Mouse (Mus musculus): ENCODE measurements around the gene Hdac4.

The Hdac4 gene

DNA sequence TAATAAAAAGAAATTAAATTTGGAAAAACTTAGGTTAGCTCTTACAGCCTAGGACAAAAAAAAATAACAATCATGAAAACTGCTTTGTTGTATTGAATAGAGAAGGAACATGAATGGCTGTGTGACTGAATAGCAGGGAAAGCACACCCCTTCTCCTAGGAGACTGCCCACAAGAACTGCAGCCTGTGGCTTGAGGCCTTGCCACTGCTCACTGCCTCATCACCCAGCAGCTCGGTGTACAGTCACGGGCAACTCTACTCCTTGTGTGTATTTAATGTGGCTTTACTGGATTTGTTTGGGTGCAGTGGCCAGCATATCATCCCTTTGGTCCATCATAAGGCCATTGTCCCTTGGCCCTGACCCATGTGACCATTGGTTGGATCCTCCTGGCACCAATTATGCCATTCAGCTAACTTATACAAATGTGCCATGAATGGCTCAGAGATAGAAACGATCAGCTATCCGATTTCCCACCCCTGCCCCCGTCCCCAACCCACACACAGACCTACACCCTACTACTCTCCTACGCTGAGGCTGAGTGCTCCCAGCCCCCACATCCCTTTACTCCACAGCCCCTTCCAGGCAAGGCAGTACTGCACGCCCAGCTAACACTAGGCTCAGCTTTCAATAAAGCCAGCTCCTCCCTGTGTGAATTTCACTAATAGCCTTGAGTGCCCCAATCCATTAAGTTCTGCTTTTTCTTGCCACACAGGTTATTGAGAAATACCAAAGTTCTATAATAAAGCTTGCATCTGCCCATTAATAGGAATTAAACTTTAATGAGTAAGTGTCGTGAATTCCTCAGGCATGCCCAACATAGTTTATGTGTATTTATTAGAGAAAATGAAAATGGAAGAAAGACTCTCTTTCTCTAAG, 134.1 kb downstream of the Hdac4 start:
- DNase-seq (ENCODE audit: low spot score) = no peak

GRCm38 (mm10) chr1:92060532-92061064, 134.9 kb downstream of the Hdac4 start:
- no peak for DNase-seq (ENCODE audit: low spot score)

DNA sequence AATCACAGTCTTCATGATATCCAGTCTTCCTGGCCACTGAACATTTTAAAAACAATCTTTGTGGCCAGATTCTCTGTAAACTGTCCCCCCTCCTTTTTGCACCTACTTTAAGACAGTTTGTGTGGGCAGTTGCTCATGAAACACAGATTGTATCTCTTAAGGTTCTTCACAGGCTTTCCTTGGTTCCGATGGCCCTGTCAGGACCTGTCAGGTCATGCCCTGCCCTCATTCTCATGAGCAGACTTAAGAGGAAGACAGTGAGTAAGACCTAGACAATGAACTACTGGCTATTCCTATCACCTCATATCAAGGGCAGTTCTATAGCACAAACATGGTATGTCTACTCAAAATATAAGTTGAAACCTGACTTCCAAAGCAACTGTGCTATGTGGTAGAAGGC, 135.9 kb downstream of the Hdac4 start:
- DNase-seq (ENCODE audit: low spot score) = no peak

DNA sequence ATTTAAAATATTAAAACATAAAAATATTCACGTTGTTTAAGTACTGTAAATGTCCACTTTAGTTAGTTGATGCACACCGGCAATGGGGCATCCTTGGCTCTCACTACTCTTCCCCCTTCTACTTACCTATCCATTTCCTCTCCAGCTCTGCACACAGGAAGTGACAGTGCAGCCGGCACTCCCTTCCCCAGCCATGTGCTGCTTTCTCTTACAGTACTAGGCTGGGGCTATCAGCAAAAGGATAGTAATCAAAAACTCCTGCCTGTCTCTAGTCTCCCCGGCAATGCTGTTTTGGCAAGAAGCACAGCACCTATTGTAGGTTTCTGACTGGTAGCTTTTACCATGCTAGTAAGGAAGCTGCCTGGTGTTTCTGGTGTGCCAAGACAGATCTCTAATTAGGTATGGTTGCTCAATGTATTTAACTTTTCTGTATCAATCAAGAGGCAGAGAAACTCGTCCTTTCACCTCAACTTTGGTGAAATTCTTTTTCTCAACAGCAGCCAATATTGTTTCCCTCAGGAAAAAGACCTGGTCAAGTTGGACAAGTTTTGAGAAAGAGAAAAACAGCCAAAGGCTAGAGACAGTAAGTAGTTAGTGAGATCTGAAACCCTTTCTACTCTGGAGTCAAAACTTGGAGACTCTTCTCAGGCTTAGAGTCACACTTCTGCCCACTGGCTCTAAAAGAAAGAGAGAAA, 136.6 kb downstream of the Hdac4 start:
- DNase-seq (ENCODE audit: low spot score) = no peak

DNA sequence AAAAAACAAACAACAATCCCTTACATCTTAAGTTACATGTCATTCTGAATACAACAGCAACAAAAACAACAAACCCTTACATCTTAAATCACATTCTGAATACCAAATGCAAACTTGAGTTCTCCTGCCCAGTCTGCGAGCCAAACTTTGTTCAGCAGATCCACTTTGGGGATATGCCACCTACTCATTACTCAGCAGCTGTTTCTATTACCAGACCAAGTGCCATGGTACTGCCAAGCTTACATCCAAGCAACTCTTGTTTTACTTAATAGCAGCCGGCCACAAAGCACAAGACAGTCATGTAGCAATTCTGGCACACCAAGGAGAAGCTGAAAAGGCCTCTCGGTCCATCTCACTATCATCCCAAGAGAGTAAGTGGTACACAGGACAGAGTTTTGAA, 138.4 kb downstream of the Hdac4 start:
- DNase-seq (ENCODE audit: low spot score) = peak; percentile 57

GRCm38 (mm10) chr1:92055149-92055548, 140.3 kb downstream of the Hdac4 start:
- DNase-seq (ENCODE audit: low spot score) = no peak

- no peak for DNase-seq (ENCODE audit: low spot score)
These were observed 143.3 kb downstream of the Hdac4 start for GRCm38 (mm10) chr1:92052190-92052589.

GRCm38 (mm10) chr1:92051489-92052062, 143.9 kb downstream of the Hdac4 start:
- DNase-seq (ENCODE audit: low spot score) = no peak

DNA sequence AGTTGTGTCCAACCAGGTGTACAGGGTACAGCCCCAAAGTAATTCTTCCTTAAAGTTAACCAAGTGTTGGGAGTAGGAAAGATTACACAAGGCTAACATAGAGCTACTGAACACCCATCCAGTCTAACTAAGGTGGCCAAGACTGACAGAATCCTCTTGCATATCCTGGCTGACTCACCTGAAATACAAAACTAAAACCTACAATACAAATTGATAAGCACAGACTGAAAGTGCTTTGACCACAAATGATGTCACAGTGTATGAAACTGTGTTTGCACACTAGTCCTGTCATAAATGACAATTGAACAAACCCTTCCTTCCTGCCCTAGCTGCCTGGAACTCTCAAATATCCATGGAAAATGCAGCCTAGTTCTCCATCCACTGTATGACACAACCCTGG, 144.5 kb downstream of the Hdac4 start:
- DNase-seq (ENCODE audit: low spot score) = no peak

DNA sequence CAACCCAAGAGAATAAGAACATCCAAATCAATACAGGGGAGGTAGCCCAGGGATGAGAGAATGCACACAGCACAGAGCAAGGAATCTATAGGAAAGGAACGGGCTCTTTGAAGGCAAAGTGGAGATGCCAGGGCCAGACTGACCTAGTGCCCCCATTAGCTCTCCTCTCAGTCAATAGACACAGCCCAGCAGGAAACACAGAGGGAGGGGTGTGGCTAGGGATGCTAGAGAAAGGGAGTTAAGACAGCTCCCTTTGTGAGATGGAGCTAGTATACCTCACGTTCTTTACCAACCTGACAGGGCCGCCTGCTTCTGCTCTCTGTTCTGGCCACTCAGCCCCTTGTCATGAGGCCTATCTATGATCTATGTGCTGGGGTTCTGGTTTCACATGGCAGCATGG, 144.9 kb downstream of the Hdac4 start:
- DNase-seq (ENCODE audit: low spot score) = no peak

DNA sequence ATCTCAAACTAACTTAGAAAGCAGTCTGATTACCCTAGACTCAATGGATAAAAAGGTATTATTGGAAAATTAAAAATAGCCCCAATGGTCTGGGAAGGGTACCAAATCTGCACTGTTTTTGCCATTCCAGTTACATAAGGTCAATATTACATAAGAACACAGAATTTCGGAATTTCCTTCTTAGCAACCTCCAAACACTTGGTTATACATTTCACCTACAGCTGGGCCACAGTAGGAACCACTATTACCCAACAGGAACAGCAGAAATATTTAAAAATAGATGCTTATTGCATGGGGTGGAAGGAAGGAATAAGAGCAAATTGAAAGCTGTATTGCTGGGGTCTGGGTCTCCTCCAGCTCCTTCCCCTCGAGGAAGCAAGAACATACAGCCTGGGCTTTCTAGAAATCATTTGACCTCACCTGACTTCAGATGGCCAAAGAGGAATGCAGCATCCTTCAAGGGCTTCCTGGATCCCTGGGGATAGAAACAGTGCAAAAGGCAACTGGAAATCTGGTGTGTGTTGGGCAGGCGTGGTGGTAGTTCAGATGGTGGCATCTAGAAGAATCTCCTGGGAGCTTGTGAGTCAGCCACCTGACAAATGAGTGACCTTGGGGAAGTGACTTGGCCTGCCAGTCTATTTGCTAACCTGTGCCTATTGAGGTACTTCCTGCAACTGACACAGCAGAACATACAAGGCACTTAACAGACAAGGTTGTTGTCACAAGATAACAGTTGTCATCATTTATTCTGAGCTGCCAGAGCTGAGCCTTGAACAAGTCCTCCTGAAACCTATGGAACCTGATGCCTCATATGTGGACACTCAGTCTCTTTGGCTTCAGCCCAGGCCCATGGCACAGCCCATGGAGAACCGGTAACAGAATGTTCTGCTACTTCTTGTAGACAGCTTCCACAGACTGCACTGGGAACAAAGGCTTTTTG, 146.8 kb downstream of the Hdac4 start:
- DNase-seq (ENCODE audit: low spot score) = peak; percentile 51

GRCm38 (mm10) chr1:92045671-92046070, 149.8 kb downstream of the Hdac4 start:
- no peak for DNase-seq (ENCODE audit: low spot score)

- DNase-seq (ENCODE audit: low spot score) = no peak
These were observed 150.6 kb downstream of the Hdac4 start for GRCm38 (mm10) chr1:92044868-92045267.

DNA sequence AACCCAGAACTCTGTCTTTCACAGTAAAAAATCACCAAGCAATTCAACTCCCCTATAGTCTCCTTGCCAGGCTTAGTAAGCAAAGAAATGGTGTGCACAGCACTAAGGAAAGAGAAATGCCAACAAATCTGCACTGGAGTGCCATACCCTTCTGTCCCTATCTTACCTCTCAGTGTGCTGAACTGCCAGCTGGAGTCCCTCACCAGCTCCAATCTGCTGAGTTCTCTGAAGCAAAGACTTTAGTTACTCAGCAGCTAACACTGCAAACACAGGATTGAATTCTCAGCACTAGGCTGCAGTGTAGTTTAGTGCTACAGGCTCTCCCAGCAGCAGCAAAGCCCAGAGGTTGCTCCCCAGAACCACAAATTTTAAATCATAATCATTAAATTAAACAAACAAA, 151.5 kb downstream of the Hdac4 start:
- DNase-seq (ENCODE audit: low spot score) = peak; percentile 33

DNA sequence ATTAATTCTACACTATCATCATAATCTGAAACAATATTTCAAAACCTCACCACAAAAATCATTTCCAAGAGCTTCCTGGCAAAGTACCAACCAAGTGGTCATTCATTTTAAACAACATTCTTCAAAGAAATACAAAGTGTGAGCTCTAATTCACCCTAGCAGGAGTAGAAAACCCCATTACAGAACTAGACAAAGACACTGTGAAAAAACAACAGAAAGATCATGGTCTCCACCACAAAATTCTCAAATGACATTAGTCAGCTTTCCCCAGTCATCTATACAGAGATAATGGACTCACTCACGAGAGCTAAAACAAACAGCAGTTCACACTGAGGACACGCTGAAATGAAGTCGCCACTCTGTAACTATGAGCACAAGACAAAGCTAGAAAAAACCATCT, 153.4 kb downstream of the Hdac4 start:
- DNase-seq (ENCODE audit: low spot score) = peak; percentile 38

- DNase-seq (ENCODE audit: low spot score) = no peak
These were observed 154.2 kb downstream of the Hdac4 start for GRCm38 (mm10) chr1:92041290-92041689.

DNA sequence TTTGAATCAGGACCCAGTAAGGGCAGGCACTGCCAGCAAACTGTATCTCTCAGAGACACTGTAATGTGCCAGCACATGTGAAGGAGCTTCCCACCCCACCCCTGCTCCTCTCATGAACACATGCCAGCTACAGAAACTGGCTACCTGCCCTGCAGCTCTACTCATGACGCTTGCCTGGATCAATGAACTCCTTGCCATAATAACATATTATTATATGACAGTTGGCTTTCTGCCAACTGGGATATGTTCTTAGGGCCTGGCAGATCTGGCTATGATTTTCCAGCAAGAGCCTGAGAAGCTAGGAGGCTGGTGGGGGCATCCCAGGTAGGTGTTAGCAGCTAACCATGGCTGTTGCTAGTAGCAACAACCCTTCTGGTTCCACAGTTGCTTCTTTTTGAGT, 156.8 kb downstream of the Hdac4 start:
- DNase-seq (ENCODE audit: low spot score) = no peak

DNA sequence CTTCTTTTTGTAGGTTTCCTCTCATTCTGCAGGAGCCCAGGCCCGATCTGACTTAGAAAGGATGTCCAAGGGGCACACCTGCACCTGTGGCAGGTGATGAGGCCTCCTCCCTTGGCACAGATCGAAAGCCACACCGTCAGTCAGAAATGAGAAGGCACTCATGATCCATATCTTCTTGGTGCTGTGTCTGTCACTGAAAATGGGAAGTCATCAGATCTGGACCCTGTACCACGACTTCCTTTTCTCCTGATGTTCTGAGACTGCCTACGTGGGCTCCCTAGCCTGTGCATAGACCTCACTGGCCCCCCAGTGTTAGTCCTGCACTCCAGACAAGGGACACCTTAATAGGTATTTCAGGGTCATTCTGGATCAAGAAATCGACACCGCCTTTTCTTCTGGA, 158.5 kb downstream of the Hdac4 start:
- no peak for DNase-seq (ENCODE audit: low spot score)

DNA sequence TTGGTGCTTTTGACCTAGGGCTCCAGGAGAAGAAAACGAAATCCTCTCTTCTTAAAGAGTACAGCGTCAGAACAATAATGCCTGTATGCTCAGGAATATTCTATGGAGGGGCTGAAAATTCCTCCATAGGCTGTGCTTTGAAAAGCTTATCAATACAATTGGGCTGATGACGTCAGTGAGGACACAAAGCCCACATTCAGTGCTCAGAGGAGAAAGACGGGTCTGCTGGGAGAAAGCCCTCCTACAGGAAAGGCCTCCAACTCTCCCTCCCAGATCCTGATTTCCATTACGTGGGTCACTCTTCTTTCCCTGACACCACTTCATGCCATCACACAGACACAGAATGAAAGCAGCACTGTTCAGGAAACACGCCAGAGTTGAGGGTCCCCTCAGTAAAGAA, 159.7 kb downstream of the Hdac4 start:
- DNase-seq (ENCODE audit: low spot score) = no peak

- no peak for DNase-seq (ENCODE audit: low spot score)
These were observed 161.3 kb downstream of the Hdac4 start for GRCm38 (mm10) chr1:92034247-92034646.

DNA sequence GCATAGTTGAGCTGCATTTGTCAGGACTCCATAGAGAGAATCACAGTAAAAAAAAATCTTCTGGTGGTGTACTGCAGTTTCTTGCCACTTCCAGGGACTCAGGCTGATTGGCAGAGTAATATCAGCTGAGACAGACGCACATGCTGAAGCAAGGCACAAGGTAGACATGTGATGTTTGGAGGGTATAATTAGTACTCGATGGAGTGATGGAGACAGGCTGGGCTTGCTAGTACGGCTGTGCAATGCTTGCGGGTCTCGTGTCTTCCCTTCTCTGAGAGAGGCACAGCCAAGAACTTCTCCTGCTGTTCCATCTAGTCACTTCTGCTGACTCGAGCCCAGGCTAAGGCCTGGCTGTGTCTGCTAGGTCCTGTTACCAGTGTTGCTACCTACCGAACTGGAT, 162.0 kb downstream of the Hdac4 start:
- DNase-seq (ENCODE audit: low spot score) = no peak

GRCm38 (mm10) chr1:92030541-92030940, 165.0 kb downstream of the Hdac4 start:
- DNase-seq (ENCODE audit: low spot score) = no peak
